Mouse (Mus musculus) thymus, adult 2 months (tissue): ENCODE measurements at regions not wholly inside any gene's neighbourhood (a gene's known extent, or its start where the extent isn't known, plus 50 kb on each side); places are given as distances from the start of the nearest gene placed in this dataset.

Experiments used
- CTCF ChIP-seq: fragments of 200-500 bp; IDR thresholded peaks from 2 replicates; pipeline ENCODE4 v1.5.1; 2012; ENCODE audit warnings: mild to moderate bottlenecking, control low read depth, low read length, moderate library complexity, borderline replicate concordance; ENCODE audit not compliant: control insufficient read depth, poor library complexity, insufficient read depth; ENCODE audit errors: extremely low read depth
- POLR2A ChIP-seq: fragments of 200-500 bp; IDR thresholded peaks from 2 replicates; pipeline ENCODE4 v1.6.1; 2012; ENCODE audit warnings: mild to moderate bottlenecking, low read length, control low read depth, moderate library complexity; ENCODE audit not compliant: control insufficient read depth, poor library complexity, insufficient read depth; ENCODE audit errors: extremely low read depth

DNA sequence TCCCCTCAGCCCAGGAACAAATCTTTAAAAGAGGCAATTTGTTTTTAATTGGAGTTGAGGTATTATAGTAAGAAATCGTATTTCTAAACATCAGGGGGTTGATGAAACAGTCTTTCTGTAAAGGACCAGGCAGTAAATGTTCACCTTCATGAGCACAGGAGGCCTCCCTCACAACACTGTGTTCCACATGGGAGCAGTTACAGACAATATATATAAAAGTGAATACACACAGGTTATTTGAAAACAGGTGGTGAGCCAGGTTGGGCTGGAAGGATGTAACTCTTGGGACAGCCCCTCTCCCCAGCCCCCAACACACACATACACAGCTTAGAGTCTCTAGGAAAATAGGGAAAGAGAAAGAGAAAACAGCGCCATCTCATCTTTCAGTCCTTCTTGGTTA is 105.8 kb upstream of the Dyrk2 start:
- TF ChIP-seq CTCF: no peak
- TF ChIP-seq POLR2A: no peak
